Mouse (Mus musculus) bone marrow macrophage, adult 2 months (primary cell): ENCODE measurements around the gene Atad2b. TPM values are rescaled to one million over a fixed set of nuclear protein-coding genes. Genes with fewer than 3 reads are reported as not detected.
"Not testable (repeated sequence)": the region's sequence is repeated elsewhere in the genome, so short reads cannot be mapped to it uniquely, and the experiment has no call there.

Experiments
- H3K27ac ChIP-seq: 2 replicates; pipeline ENCODE4 v1.5.1; 2012; ENCODE audit warnings: low read depth, low read length; ENCODE audit not compliant: insufficient read depth
- H3K4me1 ChIP-seq: 2 replicates; pipeline ENCODE4 v1.6.1; 2012; ENCODE audit warnings: low read length; ENCODE audit not compliant: control insufficient read depth, insufficient read depth
- H3K4me3 ChIP-seq: 2 replicates; pipeline ENCODE4 v1.5.1; 2012; ENCODE audit warnings: mild to moderate bottlenecking, low read length, moderate library complexity; ENCODE audit not compliant: insufficient read depth
- CTCF ChIP-seq: IDR thresholded peaks from 2 replicates; pipeline ENCODE4 v1.5.1; 2012; ENCODE audit warnings: low read depth, mild to moderate bottlenecking, low read length, moderate library complexity
- POLR2A ChIP-seq: IDR thresholded peaks from 2 replicates; pipeline ENCODE4 v1.6.1; 2012; ENCODE audit warnings: mild to moderate bottlenecking, low read depth, low read length, borderline replicate concordance
- polyA plus RNA-seq: library from polyadenylated mRNA; stranded (reverse); fragments of >200 nt; gene quantifications from 2 replicates; pipeline ENCODE4 v1.2.4, GENCODE M21; 2012; ENCODE audit not compliant: missing spikeins, insufficient read depth, insufficient read length

The Atad2b gene
- polyA plus RNA-seq, 1 experiment, result 18.0 TPM

- Histone ChIP-seq H3K4me3 (no peak overlapping the region), H3K4me1 (no peaks in the 10 kb centered on the region), H3K27ac (no peak overlapping the region)
- TF ChIP-seq POLR2A (no peak), CTCF (no peak)
Observed at GRCm38 (mm10) chr12:5005338-5005737, 88.2 kb downstream of the Atad2b start.

- not testable (repeated sequence) for H3K4me1 ChIP-seq, H3K27ac ChIP-seq, H3K4me3 ChIP-seq
Observed at GRCm38 (mm10) chr12:5005776-5006175, 88.6 kb downstream of the Atad2b start.

GRCm38 (mm10) chr12:5008638-5009037, 91.5 kb downstream of the Atad2b start:
- not testable (repeated sequence) for H3K27ac ChIP-seq, H3K4me1 ChIP-seq, H3K4me3 ChIP-seq

GRCm38 (mm10) chr12:5025226-5025861, 108.2 kb downstream of the Atad2b start:
- no peak overlapping the region for H3K4me3 ChIP-seq
- no peaks in the 10 kb centered on the region for H3K4me1 ChIP-seq
- no peak for TF ChIP-seq CTCF
- TF ChIP-seq POLR2A, result no peak
- no peak overlapping the region for H3K27ac ChIP-seq

GRCm38 (mm10) chr12:5029035-5029434, 111.9 kb downstream of the Atad2b start:
- TF ChIP-seq POLR2A (no peak), CTCF (no peak)
- Histone ChIP-seq H3K4me1 (no peaks in the 10 kb centered on the region), H3K4me3 (no peak overlapping the region), H3K27ac (no peak overlapping the region)

- H3K4me3 ChIP-seq, result no peak overlapping the region
- no peak overlapping the region for H3K27ac ChIP-seq
- no peaks in the 10 kb centered on the region for H3K4me1 ChIP-seq
- TF ChIP-seq CTCF, result no peak
- TF ChIP-seq POLR2A, result no peak
Observed at GRCm38 (mm10) chr12:5038008-5038407, 120.9 kb downstream of the Atad2b start.

GRCm38 (mm10) chr12:5044141-5044540, 127.0 kb downstream of the Atad2b start:
- TF ChIP-seq POLR2A (no peak), CTCF (no peak)
- Histone ChIP-seq H3K4me1 (no peaks in the 10 kb centered on the region), H3K4me3 (no peak overlapping the region), H3K27ac (no peak overlapping the region)

- H3K4me3 ChIP-seq, result no peak overlapping the region
- TF ChIP-seq POLR2A, result no peak
- no peak for TF ChIP-seq CTCF
- H3K4me1 ChIP-seq, result no peaks in the 10 kb centered on the region
- no peak overlapping the region for H3K27ac ChIP-seq
Observed at GRCm38 (mm10) chr12:5048104-5048503, 131.0 kb downstream of the Atad2b start.

GRCm38 (mm10) chr12:5067590-5067989, 150.4 kb downstream of the Atad2b start:
- TF ChIP-seq POLR2A, result no peak
- no peak for TF ChIP-seq CTCF
- no peak overlapping the region for H3K4me3 ChIP-seq
- no peak overlapping the region for H3K27ac ChIP-seq
- H3K4me1 ChIP-seq, result no peaks in the 10 kb centered on the region

GRCm38 (mm10) chr12:5070131-5070530, 153.0 kb downstream of the Atad2b start:
- no peak overlapping the region for H3K27ac ChIP-seq
- no peaks in the 10 kb centered on the region for H3K4me1 ChIP-seq
- TF ChIP-seq POLR2A (no peak), CTCF (no peak)
- no peak overlapping the region for H3K4me3 ChIP-seq

GRCm38 (mm10) chr12:5073191-5073590, 156.0 kb downstream of the Atad2b start:
- Histone ChIP-seq H3K27ac (no peak overlapping the region), H3K4me1 (no peaks in the 10 kb centered on the region), H3K4me3 (no peak overlapping the region)
- TF ChIP-seq CTCF (no peak), POLR2A (no peak)

- Histone ChIP-seq H3K4me1 (no peaks in the 10 kb centered on the region), H3K27ac (no peak overlapping the region), H3K4me3 (no peak overlapping the region)
- TF ChIP-seq POLR2A (no peak), CTCF (no peak)
Observed at GRCm38 (mm10) chr12:5081480-5081879, 164.3 kb downstream of the Atad2b start.
